Mouse (Mus musculus): ENCODE results near the gene Ppp1r10. TPM values are rescaled to one million over a fixed set of nuclear protein-coding genes. Genes with fewer than 3 reads are reported as not detected.
"Not testable (repeated sequence)": the region's sequence is repeated elsewhere in the genome, so short reads cannot be mapped to it uniquely, and the experiment has no call there.

Ppp1r10 gene
- total RNA-seq, 1 experiment from 2014 or later = 218 TPM

- peak; percentile 25 to 41 for ATAC-seq (replicated peaks in 1 of 2; ENCODE audit: insufficient read depth in 1 of 2, low FRiP score in 2 of 2, low TSS enrichment in 1 of 2, low read depth in 1 of 2, poor library complexity in 2 of 2, severe bottlenecking in 2 of 2)
Observed at GRCm38 (mm10) chr17:35919060-35919715, 3.0 kb downstream of the Ppp1r10 start.

GRCm38 (mm10) chr17:35919864-35920301, 3.6 kb downstream of the Ppp1r10 start:
- ATAC-seq (replicated peaks in 1 of 2; ENCODE audit: insufficient read depth in 1 of 2, low FRiP score in 2 of 2, low TSS enrichment in 1 of 2, low read depth in 1 of 2, poor library complexity in 2 of 2, severe bottlenecking in 2 of 2) = no peak

GRCm38 (mm10) chr17:35920384-35920783, 4.2 kb downstream of the Ppp1r10 start:
- no peak for ATAC-seq (replicated peaks in 1 of 2; ENCODE audit: insufficient read depth in 1 of 2, low FRiP score in 2 of 2, low TSS enrichment in 1 of 2, low read depth in 1 of 2, poor library complexity in 2 of 2, severe bottlenecking in 2 of 2)

- ATAC-seq (replicated peaks in 1 of 2; ENCODE audit: insufficient read depth in 1 of 2, low FRiP score in 2 of 2, low TSS enrichment in 1 of 2, low read depth in 1 of 2, poor library complexity in 2 of 2, severe bottlenecking in 2 of 2) = no peak
Observed at GRCm38 (mm10) chr17:35920862-35921562, 4.8 kb downstream of the Ppp1r10 start.

DNA sequence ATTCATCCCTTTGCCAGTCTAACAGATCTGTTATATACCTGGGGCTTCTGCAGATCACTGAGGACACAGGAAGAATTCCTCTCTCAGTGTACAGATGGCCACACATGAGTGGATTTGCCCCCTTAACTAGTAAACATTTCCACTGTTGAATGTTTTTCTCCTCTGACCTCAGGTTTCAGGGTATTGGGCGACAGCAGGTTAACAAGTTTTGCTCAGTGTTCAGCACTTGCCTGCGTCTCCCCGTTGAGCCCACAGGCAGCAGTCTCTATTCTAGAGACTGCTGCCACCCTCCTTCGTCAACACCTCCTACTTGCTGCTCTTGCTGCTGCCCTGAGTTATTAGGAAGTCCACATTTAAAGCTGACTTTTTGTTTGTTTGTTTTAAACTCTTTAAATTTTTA, 5.5 kb downstream of the Ppp1r10 start:
- no peak for ATAC-seq (replicated peaks in 1 of 2; ENCODE audit: insufficient read depth in 1 of 2, low FRiP score in 2 of 2, low TSS enrichment in 1 of 2, low read depth in 1 of 2, poor library complexity in 2 of 2, severe bottlenecking in 2 of 2)

DNA sequence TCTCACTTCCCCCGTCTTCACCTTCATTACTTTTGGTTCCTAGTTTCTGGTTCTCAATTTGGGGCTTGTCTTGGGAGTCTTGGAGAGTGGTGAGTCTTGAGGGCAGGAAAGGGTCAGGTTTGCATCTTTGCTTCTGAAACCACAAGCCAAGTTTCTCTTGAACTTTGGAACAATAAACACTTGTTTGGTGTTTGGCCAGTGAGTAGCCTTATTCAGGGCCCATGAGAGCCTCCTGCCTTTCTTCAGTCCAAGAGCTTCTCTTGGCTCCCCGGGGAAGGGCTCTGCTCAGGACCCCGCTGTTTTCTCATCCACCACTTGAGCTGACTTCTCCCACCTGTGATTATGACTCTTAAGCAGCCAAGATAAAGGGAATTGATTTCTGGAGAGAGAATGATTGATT, 6.3 kb downstream of the Ppp1r10 start:
- no peak for ATAC-seq (replicated peaks in 1 of 2; ENCODE audit: insufficient read depth in 1 of 2, low FRiP score in 2 of 2, low TSS enrichment in 1 of 2, low read depth in 1 of 2, poor library complexity in 2 of 2, severe bottlenecking in 2 of 2)

DNA sequence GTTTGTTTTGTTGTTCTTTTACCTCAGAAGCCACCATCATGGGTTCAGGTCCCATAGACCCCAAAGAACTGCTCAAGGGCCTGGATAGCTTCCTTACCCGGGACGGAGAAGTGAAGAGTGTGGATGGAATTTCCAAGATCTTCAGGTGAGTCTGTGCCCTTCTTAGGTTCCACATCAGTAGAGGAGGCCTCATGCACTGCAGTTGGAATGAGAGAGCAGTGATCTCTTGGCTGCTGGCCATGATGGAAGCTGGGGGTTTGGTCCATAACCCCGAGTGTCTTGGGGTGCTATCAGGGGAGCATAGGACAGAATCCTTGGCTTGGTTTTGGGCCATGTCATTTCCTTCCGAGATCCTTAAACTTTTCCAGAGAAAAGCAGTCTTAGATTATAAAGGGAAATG, 7.0 kb downstream of the Ppp1r10 start:
- no peak for ATAC-seq (replicated peaks in 1 of 2; ENCODE audit: insufficient read depth in 1 of 2, low FRiP score in 2 of 2, low TSS enrichment in 1 of 2, low read depth in 1 of 2, poor library complexity in 2 of 2, severe bottlenecking in 2 of 2)

GRCm38 (mm10) chr17:35927471-35927870, 11.2 kb downstream of the Ppp1r10 start:
- no peak for ATAC-seq (replicated peaks in 1 of 2; ENCODE audit: insufficient read depth in 1 of 2, low FRiP score in 2 of 2, low TSS enrichment in 1 of 2, low read depth in 1 of 2, poor library complexity in 2 of 2, severe bottlenecking in 2 of 2)

DNA sequence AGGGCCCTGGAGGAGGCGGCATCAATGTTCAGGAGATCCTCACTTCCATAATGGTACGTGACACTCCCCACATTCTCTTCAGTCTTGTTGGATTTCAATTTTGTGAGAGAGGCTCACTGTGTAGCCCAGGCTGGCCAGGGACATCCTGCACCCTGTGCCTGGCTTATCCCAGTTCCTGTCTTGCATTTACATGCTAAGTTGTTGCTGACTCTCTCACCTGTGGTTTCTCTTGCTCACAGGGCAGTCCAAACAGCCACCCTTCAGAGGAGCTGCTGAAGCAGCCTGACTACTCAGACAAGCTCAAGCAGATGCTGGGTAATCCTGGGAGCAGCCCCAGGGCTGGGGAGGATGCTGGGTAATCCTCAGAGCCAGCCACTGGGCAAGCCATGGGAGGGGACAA, 13.3 kb downstream of the Ppp1r10 start:
- no peak for ATAC-seq (replicated peaks in 1 of 2; ENCODE audit: insufficient read depth in 1 of 2, low FRiP score in 2 of 2, low TSS enrichment in 1 of 2, low read depth in 1 of 2, poor library complexity in 2 of 2, severe bottlenecking in 2 of 2)

GRCm38 (mm10) chr17:35930627-35931026, 14.4 kb downstream of the Ppp1r10 start:
- ATAC-seq (replicated peaks in 1 of 2; ENCODE audit: insufficient read depth in 1 of 2, low FRiP score in 2 of 2, low TSS enrichment in 1 of 2, low read depth in 1 of 2, poor library complexity in 2 of 2, severe bottlenecking in 2 of 2) = no peak

- ATAC-seq (replicated peaks in 1 of 2; ENCODE audit: insufficient read depth in 1 of 2, low FRiP score in 2 of 2, low TSS enrichment in 1 of 2, low read depth in 1 of 2, poor library complexity in 2 of 2, severe bottlenecking in 2 of 2) = no peak
Observed at GRCm38 (mm10) chr17:35932608-35933007, 16.4 kb downstream of the Ppp1r10 start.

DNA sequence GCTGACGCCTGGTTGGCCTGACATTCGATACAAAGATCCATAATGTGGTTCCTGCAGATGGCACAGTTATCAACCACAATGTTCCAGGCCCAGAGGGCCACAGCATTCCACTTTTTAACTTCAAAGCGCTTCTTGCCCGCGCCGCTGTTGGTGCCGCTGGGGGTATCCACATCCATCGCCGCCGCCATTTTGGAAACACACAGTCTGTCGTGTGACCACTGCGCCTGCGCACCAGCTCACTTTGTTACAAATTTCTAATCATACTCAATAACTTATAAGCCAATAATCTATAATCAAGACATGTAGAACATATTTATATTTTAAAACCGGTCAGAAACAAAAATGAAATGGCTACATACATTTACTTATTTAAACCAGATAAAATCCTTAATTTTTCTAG, 19.5 kb downstream of the Ppp1r10 start:
- peak; percentile 62 to 74; a peak in 2 of 4 replicates for ATAC-seq (replicated peaks in 1 of 2; ENCODE audit: insufficient read depth in 1 of 2, low FRiP score in 2 of 2, low TSS enrichment in 1 of 2, low read depth in 1 of 2, poor library complexity in 2 of 2, severe bottlenecking in 2 of 2)

DNA sequence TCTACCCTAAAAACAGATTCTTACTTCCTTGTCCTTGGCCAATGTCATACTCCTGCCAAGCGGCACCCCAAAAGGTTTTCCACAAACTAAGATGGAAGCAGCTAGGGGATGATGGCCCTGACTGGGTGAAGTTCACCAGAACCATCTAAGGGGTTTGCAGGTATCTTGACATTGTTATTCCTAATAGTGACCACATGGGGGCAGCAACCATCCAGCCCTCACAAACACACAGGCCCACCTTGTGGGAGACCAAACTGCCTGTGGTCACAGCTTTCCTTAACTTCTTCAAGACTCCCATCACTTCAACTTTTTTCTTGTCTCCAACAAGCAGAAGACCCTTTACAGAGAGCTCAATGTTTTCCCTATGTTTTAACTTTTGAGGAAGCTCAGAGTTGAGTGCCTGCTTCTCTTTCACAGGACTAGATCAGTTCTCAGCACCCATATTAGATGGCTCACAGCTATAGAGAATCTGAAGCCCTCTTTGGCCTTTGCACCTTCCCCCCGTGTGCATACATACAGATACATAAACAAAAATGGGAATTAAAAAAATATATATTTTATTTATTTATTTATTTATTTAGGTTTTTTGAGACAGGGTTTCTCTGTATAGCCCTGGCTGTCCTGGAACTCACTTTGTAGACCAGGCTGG, 21.6 kb downstream of the Ppp1r10 start:
- peak; percentile 59 to 92; a peak in 3 of 4 replicates for ATAC-seq (replicated peaks in 1 of 2; ENCODE audit: insufficient read depth in 1 of 2, low FRiP score in 2 of 2, low TSS enrichment in 1 of 2, low read depth in 1 of 2, poor library complexity in 2 of 2, severe bottlenecking in 2 of 2)

- ATAC-seq (replicated peaks in 1 of 2; ENCODE audit: insufficient read depth in 1 of 2, low FRiP score in 2 of 2, low TSS enrichment in 1 of 2, low read depth in 1 of 2, poor library complexity in 2 of 2, severe bottlenecking in 2 of 2) = no peak
Observed at GRCm38 (mm10) chr17:35939108-35939507, 22.9 kb downstream of the Ppp1r10 start.

GRCm38 (mm10) chr17:35939941-35940340, 23.7 kb downstream of the Ppp1r10 start:
- no peak for ATAC-seq (replicated peaks in 1 of 2; ENCODE audit: insufficient read depth in 1 of 2, low FRiP score in 2 of 2, low TSS enrichment in 1 of 2, low read depth in 1 of 2, poor library complexity in 2 of 2, severe bottlenecking in 2 of 2)

DNA sequence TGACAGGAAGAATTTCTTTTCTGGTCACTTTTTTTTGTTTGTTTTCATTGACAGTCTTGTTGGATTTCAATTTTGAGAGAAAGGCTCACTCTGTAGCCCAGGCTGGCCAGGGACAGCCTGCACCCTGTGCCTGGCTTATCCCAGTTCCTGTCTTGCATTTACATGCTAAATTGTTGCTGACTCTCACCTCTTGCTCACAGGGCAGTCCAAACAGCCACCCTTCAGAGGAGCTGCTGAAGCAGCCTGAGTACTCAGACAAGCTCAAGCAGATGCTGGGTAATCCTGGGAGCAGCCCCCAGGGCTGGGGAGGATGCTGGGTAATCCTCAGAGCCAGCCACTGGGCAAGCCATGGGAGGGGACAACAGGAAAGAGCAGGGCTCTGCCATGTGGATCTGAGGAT, 34.7 kb downstream of the Ppp1r10 start:
- not testable (repeated sequence) for ATAC-seq (replicated peaks in 1 of 2; ENCODE audit: insufficient read depth in 1 of 2, low FRiP score in 2 of 2, low TSS enrichment in 1 of 2, low read depth in 1 of 2, poor library complexity in 2 of 2, severe bottlenecking in 2 of 2)

- not testable (repeated sequence) for ATAC-seq (replicated peaks in 1 of 2; ENCODE audit: insufficient read depth in 1 of 2, low FRiP score in 2 of 2, low TSS enrichment in 1 of 2, low read depth in 1 of 2, poor library complexity in 2 of 2, severe bottlenecking in 2 of 2)
Observed at GRCm38 (mm10) chr17:35952559-35952958, 36.3 kb downstream of the Ppp1r10 start.

DNA sequence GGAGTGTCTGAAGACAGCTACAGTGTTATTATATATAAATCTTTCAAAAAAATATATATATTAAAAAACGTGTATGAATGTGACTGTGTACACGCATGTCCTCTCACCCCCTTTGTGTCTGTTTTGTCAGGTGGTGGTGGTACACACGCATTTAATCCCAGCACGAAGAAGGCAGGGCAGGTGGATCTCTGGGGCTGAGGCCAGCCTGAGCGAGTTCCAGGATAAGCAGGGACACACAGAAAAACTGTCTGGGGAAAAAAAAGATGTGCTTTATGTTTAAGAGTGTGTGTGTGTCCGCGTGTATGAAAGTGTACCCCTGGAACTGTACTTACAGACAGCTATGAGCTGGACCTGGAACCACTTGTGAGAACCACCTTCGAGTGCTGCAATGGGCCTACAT, 38.4 kb downstream of the Ppp1r10 start:
- no peak for ATAC-seq (replicated peaks in 1 of 2; ENCODE audit: insufficient read depth in 1 of 2, low FRiP score in 2 of 2, low TSS enrichment in 1 of 2, low read depth in 1 of 2, poor library complexity in 2 of 2, severe bottlenecking in 2 of 2)

Data from hematopoietic stem cell, adult 5-6 weeks (primary cell).